Mouse (Mus musculus) testis, postnatal 14 days (tissue): ENCODE measurements around the gene Gga1.
"Not testable (repeated sequence)": the region's sequence is repeated elsewhere in the genome, so short reads cannot be mapped to it uniquely, and the experiment has no call there.

ENCODE experiments used
- DNase-seq: peaks from one replicate; pipeline ENCODE4 v3.0.0; 2021; ENCODE audit warnings: low spot score

The Gga1 gene

GRCm38 (mm10) chr15:78845321-78845720, 31.7 kb upstream of the Gga1 start:
- no peak for DNase-seq

GRCm38 (mm10) chr15:78845867-78846266, 31.1 kb upstream of the Gga1 start:
- DNase-seq: no peak

GRCm38 (mm10) chr15:78846352-78846751, 30.6 kb upstream of the Gga1 start:
- DNase-seq: no peak

- not testable (repeated sequence) for DNase-seq
Observed at GRCm38 (mm10) chr15:78846805-78847204, 30.2 kb upstream of the Gga1 start.

- DNase-seq: peak; percentile 64
Observed at GRCm38 (mm10) chr15:78848467-78848866, 28.5 kb upstream of the Gga1 start.

GRCm38 (mm10) chr15:78849485-78849884, 27.5 kb upstream of the Gga1 start:
- DNase-seq: no peak

- no peak for DNase-seq
Observed at GRCm38 (mm10) chr15:78850059-78850824, 26.7 kb upstream of the Gga1 start.

GRCm38 (mm10) chr15:78850944-78851343, 26.0 kb upstream of the Gga1 start:
- DNase-seq: no peak

GRCm38 (mm10) chr15:78851505-78852153, 25.4 kb upstream of the Gga1 start:
- peak; percentile 80 for DNase-seq

- DNase-seq: no peak
Observed at GRCm38 (mm10) chr15:78855303-78855965, 21.6 kb upstream of the Gga1 start, which contains the start of gene Lgals2. TSS of gene Lgals2 (minus strand) at chr15:78855529.

- DNase-seq: no peak
Observed at GRCm38 (mm10) chr15:78857009-78857408, 20.0 kb upstream of the Gga1 start.

GRCm38 (mm10) chr15:78859311-78859710, 17.7 kb upstream of the Gga1 start:
- DNase-seq: no peak

GRCm38 (mm10) chr15:78859714-78860113, 17.3 kb upstream of the Gga1 start:
- DNase-seq: no peak

- no peak for DNase-seq
Observed at GRCm38 (mm10) chr15:78862280-78862679, 14.7 kb upstream of the Gga1 start.

- DNase-seq: no peak
Observed at GRCm38 (mm10) chr15:78863154-78863553, 13.8 kb upstream of the Gga1 start.

GRCm38 (mm10) chr15:78863852-78864253, 13.1 kb upstream of the Gga1 start:
- peak; percentile 57 for DNase-seq

GRCm38 (mm10) chr15:78868398-78868797, 8.6 kb upstream of the Gga1 start:
- DNase-seq: no peak

- DNase-seq: no peak
Observed at GRCm38 (mm10) chr15:78868826-78869233, 8.2 kb upstream of the Gga1 start.

GRCm38 (mm10) chr15:78869775-78870174, 7.2 kb upstream of the Gga1 start:
- DNase-seq: no peak

- DNase-seq: no peak
Observed at GRCm38 (mm10) chr15:78872021-78872608, 4.9 kb upstream of the Gga1 start.

GRCm38 (mm10) chr15:78873803-78874435, 3.1 kb upstream of the Gga1 start:
- DNase-seq: no peak

GRCm38 (mm10) chr15:78874989-78875388, 2.0 kb upstream of the Gga1 start:
- no peak for DNase-seq
